Mouse (Mus musculus): Measurements from ENCODE around the gene Olfr557. TPM values are rescaled to one million over a fixed set of nuclear protein-coding genes. Genes with fewer than 3 reads are reported as not detected.

The Olfr557 gene
- not detected for total RNA-seq (2022)

DNA sequence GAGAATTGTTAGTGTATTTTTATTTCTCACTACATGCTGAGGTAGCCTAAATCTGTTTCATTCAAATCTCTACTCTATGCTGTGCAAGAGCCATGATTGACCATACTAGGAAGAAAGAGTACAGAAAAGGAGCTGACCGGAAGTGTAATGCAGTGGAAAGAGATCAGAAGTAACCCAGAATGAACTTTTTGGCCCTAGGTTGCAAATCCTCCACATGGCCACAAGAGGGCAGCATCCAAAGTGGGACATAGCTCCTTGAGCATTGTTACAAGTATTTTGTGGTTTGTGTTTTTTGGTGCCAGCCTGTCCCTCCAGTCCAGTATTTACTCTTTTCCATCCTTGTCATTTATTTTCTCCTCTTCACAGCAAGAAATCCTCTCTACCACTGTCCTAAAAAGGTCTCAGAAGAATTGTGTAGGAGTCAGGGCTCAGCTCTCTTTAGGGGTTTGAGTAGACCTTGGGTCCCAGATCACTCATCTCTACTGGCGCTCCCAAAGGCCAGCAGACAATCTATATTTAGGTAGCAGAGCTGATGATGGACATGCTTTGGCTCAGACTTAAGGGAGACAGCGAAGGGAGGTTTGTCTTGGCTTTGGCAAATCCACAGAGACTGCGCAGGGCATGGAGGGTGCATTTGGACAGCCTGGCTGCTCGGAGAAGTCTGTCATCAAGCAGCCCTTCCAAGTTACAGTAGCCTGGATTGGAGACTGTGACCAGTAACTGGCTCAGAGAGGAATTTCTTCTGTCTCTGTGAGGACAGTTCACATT is at the start of gene Olfr557:
Olfr557 (plus strand) TSS at position 553 of the 768 bp plus-strand sequence.
- DNase-seq (ENCODE audit: low spot score in 2 of 2) = no peak

DNA sequence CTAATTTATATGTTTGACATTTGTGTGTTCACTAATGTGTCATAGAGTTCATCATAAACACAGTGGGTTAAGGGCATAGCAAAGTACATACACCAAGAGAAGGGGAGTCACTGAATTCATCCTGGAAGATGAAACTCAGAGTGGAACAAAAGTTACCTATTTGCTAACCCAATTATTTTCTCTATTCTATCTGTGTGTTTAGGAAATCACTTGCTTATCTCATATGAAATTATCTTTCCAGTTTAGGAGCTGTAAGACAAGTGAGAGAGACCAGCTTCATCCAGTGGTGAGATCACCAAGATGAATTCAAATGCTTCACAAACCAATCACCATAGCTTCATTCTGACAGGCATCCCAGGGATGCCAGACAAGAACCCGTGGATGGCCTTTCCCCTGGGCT is 37.2 kb upstream of the Olfr557 start, which contains the start of gene Olfr555:
Olfr555 (plus strand) TSS at position 301 of the 400 bp plus-strand sequence.
- DNase-seq (ENCODE audit: low spot score in 2 of 2) = no peak

- no peak for DNase-seq (ENCODE audit: low spot score in 2 of 2)
Observed at GRCm38 (mm10) chr7:102664599-102664998, 31.1 kb upstream of the Olfr557 start, which contains the start of gene Olfr556. Olfr556 (plus strand) TSS chr7:102664899.

GRCm38 (mm10) chr7:102665378-102665777 is 30.3 kb upstream of the Olfr557 start:
- DNase-seq (ENCODE audit: low spot score in 2 of 2) = no peak

- no peak for DNase-seq (ENCODE audit: low spot score in 2 of 2)
Observed at GRCm38 (mm10) chr7:102676225-102676624, 19.5 kb upstream of the Olfr557 start.

DNA sequence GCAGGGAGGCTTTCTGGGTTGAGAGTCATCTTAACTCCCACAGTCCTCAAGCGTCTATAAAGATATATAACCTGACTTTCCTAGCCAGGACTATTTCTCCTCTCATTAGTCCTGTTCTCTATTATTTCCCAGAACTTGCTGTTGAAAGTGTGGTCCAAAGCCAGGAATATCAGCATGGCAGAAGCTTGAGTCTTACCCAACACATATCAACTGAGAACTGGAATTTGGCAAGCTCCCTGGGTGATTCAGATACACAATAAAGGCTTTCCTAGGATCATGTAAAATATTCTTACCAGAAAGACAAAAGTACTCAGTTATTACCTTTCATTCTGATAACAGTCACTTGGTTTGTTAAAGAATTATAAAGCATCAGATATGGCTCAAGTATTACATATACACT is 13.8 kb upstream of the Olfr557 start:
- DNase-seq (ENCODE audit: low spot score in 2 of 2) = no peak

- peak; percentile 78 to 85 for DNase-seq (ENCODE audit: low spot score in 2 of 2)
Observed at GRCm38 (mm10) chr7:102686944-102687501, 8.7 kb upstream of the Olfr557 start, which contains the start of gene Trim68. Trim68 (minus strand) TSS chr7:102687327.

DNA sequence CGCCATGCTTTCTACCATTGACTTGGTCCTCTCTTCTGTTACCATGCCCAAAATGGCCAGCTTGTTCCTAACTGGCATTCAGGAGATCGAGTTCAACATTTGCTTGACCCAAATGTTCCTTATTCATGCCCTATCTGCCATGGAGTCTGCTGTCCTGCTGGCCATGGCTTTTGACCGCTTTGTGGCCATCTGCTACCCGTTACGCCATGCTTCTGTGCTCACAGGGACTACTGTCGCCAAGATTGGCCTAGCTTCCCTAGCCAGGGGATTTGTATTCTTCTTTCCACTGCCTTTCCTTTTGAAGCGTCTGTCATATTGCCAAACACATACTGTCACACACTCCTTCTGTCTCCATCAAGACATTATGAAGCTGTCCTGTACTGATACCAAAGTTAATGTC is 2.8 kb downstream of the Olfr557 start:
- no peak for DNase-seq (ENCODE audit: low spot score in 2 of 2)

DNA sequence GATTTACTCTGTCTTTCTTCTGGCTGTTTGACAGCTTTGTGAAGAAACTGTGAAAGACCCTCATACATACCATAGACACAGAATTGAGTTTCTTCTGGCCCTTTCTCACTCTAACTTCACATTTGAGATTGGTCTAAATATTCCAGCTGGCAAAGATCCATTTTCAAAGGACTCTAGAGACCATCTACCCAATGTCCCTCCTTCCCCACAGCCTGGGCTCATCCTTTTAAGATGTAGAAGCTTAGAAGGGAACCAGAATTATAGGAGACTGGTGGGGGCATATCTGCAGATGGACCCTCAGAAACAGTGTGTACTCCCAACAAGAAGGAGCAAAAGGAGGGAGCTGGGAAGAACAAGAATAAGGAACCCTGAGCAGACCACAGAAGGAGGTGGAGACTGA is 6.2 kb downstream of the Olfr557 start, which contains the start of gene Olfr558:
Olfr558 (plus strand) TSS at position 301 of the 400 bp plus-strand sequence.
- no peak for DNase-seq (ENCODE audit: low spot score in 2 of 2)

DNA sequence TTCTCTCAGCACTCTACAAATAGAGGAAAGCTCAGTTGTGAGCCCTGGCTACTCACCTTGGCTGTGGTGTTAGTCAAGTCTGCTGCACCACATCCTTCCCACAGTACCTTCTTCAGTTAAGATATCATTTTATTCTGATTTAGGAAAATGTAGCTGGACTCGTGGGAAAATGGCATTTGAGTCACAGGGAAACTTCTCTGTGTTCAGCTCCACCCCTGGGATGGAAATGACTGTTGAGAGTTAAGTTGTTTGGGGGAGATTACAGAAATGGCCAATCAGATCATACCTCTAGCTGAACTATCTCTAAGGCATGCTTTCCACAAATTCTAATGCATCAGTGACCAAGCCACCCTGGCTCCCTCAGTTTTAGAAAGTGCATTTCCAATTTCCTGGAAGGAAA is 23.3 kb downstream of the Olfr557 start, which contains the start of gene Olfr33:
Olfr33 (minus strand) TSS at position 101 of the 400 bp plus-strand sequence.
- no peak for DNase-seq (ENCODE audit: low spot score in 2 of 2)

DNA sequence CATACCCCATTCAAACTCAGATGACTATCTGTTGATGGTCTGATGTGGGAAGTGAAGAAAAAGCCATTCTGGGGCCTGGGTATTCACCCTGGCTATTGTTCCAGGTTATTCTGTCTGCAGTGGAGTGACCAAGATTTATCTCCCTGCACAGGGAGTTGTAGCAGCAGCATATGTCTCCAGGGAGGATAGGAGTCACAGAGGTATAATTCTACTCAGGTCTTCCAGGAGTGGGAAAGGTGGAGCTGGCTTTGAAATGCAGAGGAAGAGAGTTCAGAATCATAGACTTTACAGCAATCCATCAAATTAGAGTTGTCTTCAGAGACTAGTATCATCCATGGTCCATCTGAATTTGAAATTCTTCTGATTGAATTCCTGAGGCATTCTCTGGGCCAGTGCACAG is 31.7 kb downstream of the Olfr557 start, which contains the start of gene Olfr559:
Olfr559 (minus strand) TSS at position 101 of the 400 bp plus-strand sequence.
- DNase-seq (ENCODE audit: low spot score in 2 of 2) = no peak

GRCm38 (mm10) chr7:102733793-102734192 is 38.1 kb downstream of the Olfr557 start:
- no peak for DNase-seq (ENCODE audit: low spot score in 2 of 2)

- DNase-seq (ENCODE audit: low spot score in 2 of 2) = no peak
Observed at GRCm38 (mm10) chr7:102737705-102738104, 42.0 kb downstream of the Olfr557 start.

Other genes starting within 250 kb of the Olfr557 start
- not detected for gene Olfr543, start 214.2 kb upstream of the Olfr557 start, total RNA-seq (2022)
- not detected for gene Olfr544, start 207.6 kb upstream of the Olfr557 start, total RNA-seq (2022)
- gene Olfr545, start 196.3 kb upstream of the Olfr557 start, total RNA-seq (2022) = not detected
- not detected for gene Olfr547, start 161.2 kb upstream of the Olfr557 start, total RNA-seq (2022)
- gene Olfr548-ps1, start 155.0 kb upstream of the Olfr557 start, total RNA-seq (2022) = not detected
- not detected for gene Olfr549, start 146.0 kb upstream of the Olfr557 start, total RNA-seq (2022)
- gene Trim21, start 130.4 kb upstream of the Olfr557 start, total RNA-seq (2022) = 1 to 10 TPM; 1.9 to 2.5 (median 2.1) TPM
- not detected for gene Olfr550, start 124.5 kb upstream of the Olfr557 start, total RNA-seq (2022)
- not detected for gene Olfr551, start 104.0 kb upstream of the Olfr557 start, total RNA-seq (2022)
- gene Olfr552, start 98.1 kb upstream of the Olfr557 start, total RNA-seq (2022) = under 1 TPM in 2 of 4 experiments, not detected in 2; 0.10 to 0.13 TPM
- gene Olfr553, start 77.7 kb upstream of the Olfr557 start, total RNA-seq (2022) = not detected
- not detected for gene Olfr554, start 57.5 kb upstream of the Olfr557 start, total RNA-seq (2022)
- gene Olfr555, start 37.1 kb upstream of the Olfr557 start, total RNA-seq (2022) = not detected
- gene Olfr556, start 31.0 kb upstream of the Olfr557 start, total RNA-seq (2022) = not detected
- gene Trim68, start 8.6 kb upstream of the Olfr557 start, total RNA-seq (2022) = 1 to 10 TPM; 3.8 to 5.3 (median 4.6) TPM
- gene Olfr558, start 6.3 kb downstream of the Olfr557 start, total RNA-seq (2022) = 1 to 10 TPM in 2 of 4 experiments, under 1 TPM in 2; 0.75 to 1.1 (median 0.98) TPM
- not detected for gene Olfr33, start 23.2 kb downstream of the Olfr557 start, total RNA-seq (2022)
- gene Olfr559, start 31.6 kb downstream of the Olfr557 start, total RNA-seq (2022) = not detected
- gene Olfr560, start 63.5 kb downstream of the Olfr557 start, total RNA-seq (2022) = not detected
- under 1 TPM in 3 of 4 experiments, not detected in 1; 0.29 to 0.34 (median 0.32) TPM for gene Olfr78, start 63.6 kb downstream of the Olfr557 start, total RNA-seq (2022)
- gene Olfr561, start 75.3 kb downstream of the Olfr557 start, total RNA-seq (2022) = not detected
- not detected for gene Olfr564, start 107.6 kb downstream of the Olfr557 start, total RNA-seq (2022)
- gene Olfr566, start 162.9 kb downstream of the Olfr557 start, total RNA-seq (2022) = not detected
- gene Olfr568, start 181.2 kb downstream of the Olfr557 start, total RNA-seq (2022) = not detected
- gene Olfr569, start 195.0 kb downstream of the Olfr557 start, total RNA-seq (2022) = not detected
- gene Olfr570, start 198.7 kb downstream of the Olfr557 start, total RNA-seq (2022) = not detected
- gene Olfr571, start 221.6 kb downstream of the Olfr557 start, total RNA-seq (2022) = not detected
- gene Olfr572, start 228.5 kb downstream of the Olfr557 start, total RNA-seq (2022) = not detected
- gene Olfr573-ps1, start 246.7 kb downstream of the Olfr557 start, total RNA-seq (2022) = not detected

All from gastrocnemius, adult 8-10 months (tissue).